Mouse (Mus musculus) megakaryocyte-erythroid progenitor cell, adult 5-6 weeks (primary cell): Measurements from ENCODE around the gene Tgfbr3. TPM values are rescaled to one million over a fixed set of nuclear protein-coding genes. Genes with fewer than 3 reads are reported as not detected.

Experiments
- ATAC-seq: replicated peaks from 2 replicates; pipeline ENCODE4 v1.8.0; 2016; ENCODE audit warnings: mild to moderate bottlenecking, inconsistent platforms; ENCODE audit not compliant: severe bottlenecking, poor library complexity, low FRiP score, low TSS enrichment
- total RNA-seq, 2 experiments: library from RNA; stranded (forward) in 1 of 2; stranded (reverse) in 1 of 2; fragments of 200-1000, 215-1000 nt in 1 of 2; fragments of >200 nt in 1 of 2; fragmentation: Nextera tagmentation in 1 of 2; gene quantifications; 2 replicates each; pipeline ENCODE4 v1.2.3; 2014 to 2017

The Tgfbr3 gene
- total RNA-seq, 2 experiments from 2014 or later: 25.6 to 28.8 TPM

- ATAC-seq: no peak
Measured at GRCm38 (mm10) chr5:107129304-107129703, 160.1 kb downstream of the Tgfbr3 start.

GRCm38 (mm10) chr5:107126561-107126960 is 162.9 kb downstream of the Tgfbr3 start:
- no peak for ATAC-seq

GRCm38 (mm10) chr5:107125131-107125530 is 164.3 kb downstream of the Tgfbr3 start:
- no peak for ATAC-seq

GRCm38 (mm10) chr5:107124531-107124930 is 164.9 kb downstream of the Tgfbr3 start:
- ATAC-seq: no peak

- ATAC-seq: no peak
Measured at GRCm38 (mm10) chr5:107122622-107123021, 166.8 kb downstream of the Tgfbr3 start.

GRCm38 (mm10) chr5:107121086-107121485 is 168.3 kb downstream of the Tgfbr3 start:
- ATAC-seq: no peak; the same call in 1 of the 2 replicates

GRCm38 (mm10) chr5:107120624-107121023 is 168.8 kb downstream of the Tgfbr3 start:
- peak; percentile 91 for ATAC-seq

GRCm38 (mm10) chr5:107119896-107120295 is 169.5 kb downstream of the Tgfbr3 start:
- ATAC-seq: no peak

- ATAC-seq: no peak
Measured at GRCm38 (mm10) chr5:107116821-107117220, 172.6 kb downstream of the Tgfbr3 start.

GRCm38 (mm10) chr5:107112656-107113275 is 176.7 kb downstream of the Tgfbr3 start:
- ATAC-seq: no peak

GRCm38 (mm10) chr5:107111802-107112201 is 177.6 kb downstream of the Tgfbr3 start:
- ATAC-seq: no peak

GRCm38 (mm10) chr5:107110880-107111520 is 178.4 kb downstream of the Tgfbr3 start:
- no peak for ATAC-seq

GRCm38 (mm10) chr5:107110089-107110879 is 179.1 kb downstream of the Tgfbr3 start:
- no peak for ATAC-seq

GRCm38 (mm10) chr5:107109416-107109815 is 180.0 kb downstream of the Tgfbr3 start:
- no peak for ATAC-seq

GRCm38 (mm10) chr5:107106793-107107192 is 182.6 kb downstream of the Tgfbr3 start:
- no peak for ATAC-seq

- ATAC-seq: no peak
Measured at GRCm38 (mm10) chr5:107106139-107106538, 183.3 kb downstream of the Tgfbr3 start.

GRCm38 (mm10) chr5:107103591-107103990 is 185.8 kb downstream of the Tgfbr3 start:
- ATAC-seq: peak; percentile 44; the same call in 1 of the 2 replicates

GRCm38 (mm10) chr5:107102916-107103315 is 186.5 kb downstream of the Tgfbr3 start:
- no peak for ATAC-seq

- no peak for ATAC-seq
Measured at GRCm38 (mm10) chr5:107101684-107102083, 187.7 kb downstream of the Tgfbr3 start.

- no peak for ATAC-seq
Measured at GRCm38 (mm10) chr5:107101135-107101534, 188.3 kb downstream of the Tgfbr3 start.
